Mouse (Mus musculus) spleen, adult 2 months (tissue): Measurements from ENCODE around the gene Lancl2.

Experiments
- CTCF ChIP-seq: fragments of 200-500 bp; IDR thresholded peaks from 2 replicates; pipeline ENCODE4 v1.5.1; 2011; ENCODE audit warnings: mild to moderate bottlenecking, inconsistent platforms; ENCODE audit not compliant: insufficient read depth, insufficient read length, insufficient replicate concordance; ENCODE audit errors: extremely low read depth
- POLR2A ChIP-seq: fragments of 200-500 bp; IDR thresholded peaks from 2 replicates; pipeline ENCODE4 v1.6.1; 2011; ENCODE audit warnings: low read depth, low read length, inconsistent platforms

GRCm38 (mm10) chr6:57691467-57692261, 10.7 kb upstream of the Lancl2 start, which contains the start of gene Pyurf:
- TF ChIP-seq POLR2A, result no peak; the same call in 1 of the 2 replicates
- TF ChIP-seq CTCF, result no peak
